In the genomic region with DNA sequence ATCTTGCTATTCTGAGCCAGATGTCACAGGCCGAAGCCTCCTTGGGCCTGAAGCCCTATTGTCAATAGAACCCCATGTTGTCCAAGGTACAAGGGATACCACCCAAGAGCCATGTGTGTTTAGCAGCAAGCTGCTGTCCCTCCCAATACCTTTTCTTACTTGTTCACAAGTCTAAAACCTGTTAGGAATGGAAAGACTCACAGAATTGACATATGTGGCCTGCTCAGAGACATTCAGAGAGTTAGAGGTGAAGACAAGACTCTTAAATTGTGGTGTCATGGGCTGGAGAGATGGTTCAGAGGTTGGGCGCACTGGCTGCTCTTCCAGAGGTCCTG, we compare ENCODE assay signal across 8 mouse cellular contexts. TPM values are rescaled to one million over a fixed set of nuclear protein-coding genes. Genes with fewer than 3 reads are reported as not detected.
DNase-seq lines count a peak whose midpoint lies in the region; ATAC-seq and TF ChIP-seq lines count a peak whose summit lies in the region.

No protein-coding gene starts in this region.

- H3K9ac ChIP-seq in stomach, embryonic 15.5 days = no peak overlapping the region

- no peaks in the 10 kb centered on the region for H3K9me3 ChIP-seq in stomach, embryonic 15.5 days

- peaks cover 11% of the 10 kb centered on the region; the same call in 1 of the 2 replicates for H3K4me1 ChIP-seq in kidney, adult 2 months (ENCODE audit: control insufficient read depth, insufficient read depth, low read length)
- H3K4me1 ChIP-seq in thymus, adult 2 months (replicated peaks; ENCODE audit: control insufficient read depth, insufficient read depth, low read length) = peaks cover 33% of the 10 kb centered on the region
- peaks cover 24% of the 10 kb centered on the region for H3K4me1 ChIP-seq in stomach, embryonic 15.5 days

- peak overlapping the region; percentile 88 for H3K27ac ChIP-seq in kidney, adult 2 months (ENCODE audit: insufficient read depth, low read depth, low read length)
- peak overlapping the region; percentile 46; the same call in 1 of the 2 replicates for H3K27ac ChIP-seq in thymus, adult 2 months (ENCODE audit: control insufficient read depth, insufficient read depth, low read length)
- peak overlapping the region; percentile 94 for H3K27ac ChIP-seq in stomach, embryonic 15.5 days

- no peak overlapping the region for H3K4me2 ChIP-seq in stomach, embryonic 15.5 days

- ATAC-seq in CD4-positive, CD25-positive, alpha-beta regulatory T cell, adult 4 months = no peak
- no peak for ATAC-seq in stomach, embryonic 15.5 days (ENCODE audit: insufficient read depth, low FRiP score, low read depth)

- no peak for TF ChIP-seq CTCF in kidney, adult 2 months (conservative IDR thresholded peaks at IDR 0.05; ENCODE audit: insufficient read depth, insufficient read length, low read depth, low read length)
- no peak for TF ChIP-seq CTCF in thymus, adult 2 months (IDR thresholded peaks at IDR 0.05; ENCODE audit: borderline replicate concordance, control insufficient read depth, extremely low read depth, insufficient read depth, low read length, poor library complexity)

- WGBS in kidney, adult 2 months = 90% methylated on average over 2 of the region's 2 CpGs
- 97% methylated on average over 2 of the region's 2 CpGs for WGBS in thymus, adult 2 months
- 82% methylated on average over 2 of the region's 2 CpGs for WGBS in stomach, embryonic 15.5 days

- peak; percentile 36 for DNase-seq in CD4-positive, CD25-positive, alpha-beta regulatory T cell, adult 2 months (ENCODE audit: low read depth, low spot score)
- no peak for DNase-seq in kidney, adult 2 months
- DNase-seq in kidney, adult 9 months = no peak
- no peak for DNase-seq in thymus, adult 2 months
- DNase-seq in thymus, adult 18-20 months = no peak
- no peak for DNase-seq in ovary, postnatal 10 days (ENCODE audit: low spot score)

- no peaks in the 10 kb centered on the region for H3K27me3 ChIP-seq in kidney, adult 2 months (replicated peaks; ENCODE audit: control insufficient read depth, insufficient read depth, low read length)
- H3K27me3 ChIP-seq in thymus, adult 2 months (ENCODE audit: control insufficient read depth, insufficient read depth, low read length) = no peaks in the 10 kb centered on the region
- no peaks in the 10 kb centered on the region for H3K27me3 ChIP-seq in stomach, embryonic 15.5 days (replicated peaks)

- TF ChIP-seq POLR2A in kidney, adult 2 months (IDR thresholded peaks at IDR 0.05; ENCODE audit: low read depth, low read length) = no peak
- no peak for TF ChIP-seq POLR2A in thymus, adult 2 months (IDR thresholded peaks at IDR 0.05; ENCODE audit: control insufficient read depth, extremely low read depth, insufficient read depth, low read length, poor library complexity)

- H3K36me3 ChIP-seq in kidney, adult 2 months (ENCODE audit: control insufficient read depth, insufficient read depth, low read length) = no peaks in the 10 kb centered on the region; the same call in 1 of the 2 replicates
- peaks cover 5% of the 10 kb centered on the region; the same call in 1 of the 2 replicates for H3K36me3 ChIP-seq in thymus, adult 2 months (ENCODE audit: control insufficient read depth, insufficient read depth, low read length)
- no peaks in the 10 kb centered on the region for H3K36me3 ChIP-seq in stomach, embryonic 15.5 days

- H3K4me3 ChIP-seq in kidney, adult 2 months (ENCODE audit: insufficient read depth, low read depth, low read length) = no peak overlapping the region
- H3K4me3 ChIP-seq in thymus, adult 2 months (ENCODE audit: control insufficient read depth, insufficient read depth, low read length) = no peak overlapping the region
- no peak overlapping the region for H3K4me3 ChIP-seq in stomach, embryonic 15.5 days (replicated peaks)

RNA-seq across cellular contexts. Expression of gene Id3, which starts 5.7 kb away (rescaled TPM):
- polyA plus RNA-seq in CD4-positive, CD25-positive, alpha-beta regulatory T cell, adult 4 months (2017; shearing (Covaris generic)) = 100 to 1,000 TPM; 388 to 433 TPM
- 259 and 289 TPM in 2 replicates for polyA plus RNA-seq in kidney, adult 2 months (2012; rRNA removed)
- polyA plus RNA-seq in thymus, adult 2 months (2012; rRNA removed) = 312 and 357 TPM in 2 replicates
- polyA plus RNA-seq in stomach, embryonic 15.5 days (2015; fragmentation: Nextera tagmentation; extraction: Ambion mirVana) = 274 and 292 TPM in 2 replicates

RNA-seq across cellular contexts. Expression of gene E2f2, which starts 23.2 kb away (rescaled TPM):
- 10 to 100 TPM; 14.5 to 29.6 TPM for polyA plus RNA-seq in CD4-positive, CD25-positive, alpha-beta regulatory T cell, adult 4 months (2017; shearing (Covaris generic))
- polyA plus RNA-seq in kidney, adult 2 months (2012; rRNA removed) = 2.1 and 2.2 TPM in 2 replicates
- polyA plus RNA-seq in thymus, adult 2 months (2012; rRNA removed) = 164 and 208 TPM in 2 replicates
- 8.6 and 11.4 TPM in 2 replicates for polyA plus RNA-seq in stomach, embryonic 15.5 days (2015; fragmentation: Nextera tagmentation; extraction: Ambion mirVana)

RNA-seq across cellular contexts. Expression of gene Asap3, which starts 57.2 kb away (rescaled TPM):
- not detected for polyA plus RNA-seq in CD4-positive, CD25-positive, alpha-beta regulatory T cell, adult 4 months (2017; shearing (Covaris generic))
- 5.7 and 7.0 TPM in 2 replicates for polyA plus RNA-seq in kidney, adult 2 months (2012; rRNA removed)
- polyA plus RNA-seq in thymus, adult 2 months (2012; rRNA removed) = 4.1 and 4.4 TPM in 2 replicates
- 6.4 and 7.8 TPM in 2 replicates for polyA plus RNA-seq in stomach, embryonic 15.5 days (2015; fragmentation: Nextera tagmentation; extraction: Ambion mirVana)
